Mouse (Mus musculus) G1E (cell line): ENCODE measurements around the gene Cobll1.

Source experiments
- CTCF ChIP-seq: IDR thresholded peaks from 2 replicates; pipeline ENCODE4 v1.5.1; 2012; ENCODE audit warnings: low read depth, low read length, inconsistent platforms, mixed read lengths
- GATA1 ChIP-seq: IDR thresholded peaks from 2 replicates; pipeline ENCODE4 v1.6.1; 2012; ENCODE audit warnings: borderline replicate concordance, low read length, inconsistent platforms, mixed read lengths
- GATA2 ChIP-seq: IDR thresholded peaks from 2 replicates; pipeline ENCODE4 v1.6.1; 2012; ENCODE audit warnings: low read depth, low read length, inconsistent platforms, borderline replicate concordance
- POLR2AphosphoS5 ChIP-seq: IDR thresholded peaks from 2 replicates; pipeline ENCODE4 v1.6.1; 2012; ENCODE audit warnings: low read depth, low read length, inconsistent platforms; ENCODE audit not compliant: insufficient replicate concordance
- TAL1 ChIP-seq: conservative IDR thresholded peaks from 2 replicates; pipeline ENCODE4 v1.6.1; 2012; ENCODE audit warnings: low read depth, low read length, inconsistent platforms, mixed read lengths

- TF ChIP-seq CTCF (no peak), TAL1 (no peak), GATA1 (no peak), POLR2AphosphoS5 (no peak), GATA2 (no peak)
Observed at GRCm38 (mm10) chr2:65103801-65104200, 135.4 kb downstream of the Cobll1 start.
